Mouse (Mus musculus) liver, adult 2 months (tissue): Measurements from ENCODE around the gene Gcnt2.
"Not testable (repeated sequence)": the region's sequence is repeated elsewhere in the genome, so short reads cannot be mapped to it uniquely, and the experiment has no call there.

Source experiments
- CTCF ChIP-seq: fragments of 200-500 bp; IDR thresholded peaks from 2 replicates; pipeline ENCODE4 v1.5.1; 2011; ENCODE audit warnings: low read depth, low read length, control low read depth
- POLR2A ChIP-seq: fragments of 200-500 bp; IDR thresholded peaks from 2 replicates; pipeline ENCODE4 v1.6.1; 2011; ENCODE audit warnings: low read length, control low read depth; ENCODE audit not compliant: insufficient read depth; ENCODE audit errors: extremely low read depth

DNA sequence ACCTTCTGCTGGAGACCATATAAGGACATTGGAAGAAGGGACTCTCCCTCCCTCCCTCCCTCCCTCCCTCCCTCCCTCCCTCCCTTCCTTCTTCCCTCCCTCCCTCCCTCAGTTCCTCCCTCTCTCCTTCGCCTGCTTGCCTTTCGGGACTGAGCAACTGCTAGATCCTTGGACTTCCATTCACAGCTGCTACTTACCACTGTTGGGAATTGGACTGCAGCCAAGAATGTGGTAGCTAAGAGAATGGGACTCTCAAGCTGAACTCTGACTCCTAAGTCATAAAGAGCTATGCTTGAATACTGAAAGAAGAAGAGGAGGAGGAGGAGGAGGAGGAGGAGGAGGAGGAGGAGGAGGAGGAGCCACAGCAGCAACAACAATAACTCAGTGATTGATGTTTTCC, 72.3 kb downstream of the Gcnt2 start:
- TF ChIP-seq CTCF, POLR2A: not testable (repeated sequence)
